Mouse (Mus musculus) cerebellum, adult 2 months (tissue): ENCODE results near the gene Spata18. TPM values are rescaled to one million over a fixed set of nuclear protein-coding genes. Genes with fewer than 3 reads are reported as not detected.

ENCODE experiments used
- DNase-seq, 2 experiments: peaks; one replicate each; pipeline ENCODE4 v3.0.0; 2021
- H3K27ac ChIP-seq: fragments of 200-500 bp; 2 replicates; pipeline ENCODE4 v1.5.1; 2012; ENCODE audit warnings: low read length, control low read depth, inconsistent platforms; ENCODE audit not compliant: insufficient read depth
- H3K27me3 ChIP-seq: fragments of 200-500 bp; 2 replicates; pipeline ENCODE4 v1.6.1; 2012; ENCODE audit warnings: inconsistent platforms, mild to moderate bottlenecking, low read length, moderate library complexity; ENCODE audit not compliant: control insufficient read depth, insufficient read depth
- H3K4me1 ChIP-seq: fragments of 200-500 bp; 2 replicates; pipeline ENCODE4 v1.6.1; 2011; ENCODE audit warnings: low read length; ENCODE audit not compliant: control insufficient read depth, insufficient read depth
- H3K4me3 ChIP-seq: fragments of 200-500 bp; replicated peaks from 2 replicates; pipeline ENCODE3; 2011; ENCODE audit warnings: mild to moderate bottlenecking, low read depth, low read length, control low read depth; ENCODE audit not compliant: insufficient read depth
- CTCF ChIP-seq: fragments of 200-500 bp; IDR thresholded peaks from 2 replicates; pipeline ENCODE4 v1.5.1; 2011; ENCODE audit warnings: low read depth, mild to moderate bottlenecking, control low read depth, low read length, moderate library complexity, borderline replicate concordance; ENCODE audit not compliant: insufficient read depth
- POLR2A ChIP-seq: fragments of 200-500 bp; IDR thresholded peaks from 2 replicates; pipeline ENCODE4 v1.6.1; 2011; ENCODE audit warnings: low read length, control low read depth, borderline replicate concordance; ENCODE audit not compliant: insufficient read depth
- WGBS: fragments of 180-500 bp; shearing (Covaris S2); methylation state at CpG from one replicate; pipeline ENCODE4 v1.1.7; 2018; 5-methylcytosine and 5-hydroxymethylcytosine counted together
- polyA plus RNA-seq: library from polyadenylated mRNA; depleted of rRNA; stranded (reverse); fragments of >200 nt; gene quantifications from 2 replicates; pipeline ENCODE4 v1.2.3, GENCODE M21; 2012

Spata18 gene
- polyA plus RNA-seq, 1 experiment = 0.26 TPM

GRCm38 (mm10) chr5:73625505-73625904 lies 25.7 kb upstream of the Spata18 start:
- no peak for DNase-seq
- Histone ChIP-seq H3K27me3 (no peaks in the 10 kb centered on the region), H3K4me3 (no peak overlapping the region), H3K4me1 (no peaks in the 10 kb centered on the region), H3K27ac (no peak overlapping the region)
- TF ChIP-seq CTCF = no peak
- TF ChIP-seq POLR2A = no peak
- WGBS = 69% methylated on average over 1 of the region's 1 CpGs

- H3K4me1 ChIP-seq = no peaks in the 10 kb centered on the region
- H3K27ac ChIP-seq = no peak overlapping the region
- H3K27me3 ChIP-seq = no peaks in the 10 kb centered on the region
- H3K4me3 ChIP-seq = no peak overlapping the region
- WGBS = 91% methylated on average over 7 of the region's 7 CpGs
- TF ChIP-seq CTCF (no peak), POLR2A (no peak)
- no peak for DNase-seq
Measured at GRCm38 (mm10) chr5:73626842-73627241, 24.3 kb upstream of the Spata18 start.

- H3K4me1 ChIP-seq = no peaks in the 10 kb centered on the region
- no peak for DNase-seq
- no peak overlapping the region for H3K27ac ChIP-seq
- no peak for TF ChIP-seq CTCF
- no peak for TF ChIP-seq POLR2A
- WGBS = 67% methylated on average over 4 of the region's 4 CpGs
- H3K27me3 ChIP-seq = no peaks in the 10 kb centered on the region
- H3K4me3 ChIP-seq = no peak overlapping the region
Measured at GRCm38 (mm10) chr5:73627559-73627958, 23.6 kb upstream of the Spata18 start.

- Histone ChIP-seq H3K4me3 (no peak overlapping the region), H3K27me3 (no peaks in the 10 kb centered on the region), H3K4me1 (no peaks in the 10 kb centered on the region), H3K27ac (no peak overlapping the region)
- 80% methylated on average over 15 of the region's 15 CpGs for WGBS
- TF ChIP-seq CTCF = no peak
- no peak for DNase-seq
Measured at GRCm38 (mm10) chr5:73627991-73628390, 23.2 kb upstream of the Spata18 start.

GRCm38 (mm10) chr5:73630141-73630540 lies 21.0 kb upstream of the Spata18 start:
- no peak for DNase-seq
- Histone ChIP-seq H3K27ac (no peak overlapping the region), H3K4me1 (no peaks in the 10 kb centered on the region), H3K4me3 (no peak overlapping the region), H3K27me3 (no peaks in the 10 kb centered on the region)
- TF ChIP-seq CTCF (no peak), POLR2A (no peak)
- WGBS = 86% methylated on average over 5 of the region's 5 CpGs

- Histone ChIP-seq H3K4me1 (no peaks in the 10 kb centered on the region), H3K27me3 (no peaks in the 10 kb centered on the region), H3K27ac (no peak overlapping the region), H3K4me3 (no peak overlapping the region)
- DNase-seq = no peak
- WGBS = 39% methylated on average over 10 of the region's 10 CpGs
- TF ChIP-seq POLR2A = no peak
- TF ChIP-seq CTCF = no peak
Measured at GRCm38 (mm10) chr5:73631001-73631558, 20.1 kb upstream of the Spata18 start.

GRCm38 (mm10) chr5:73632291-73632690 lies 18.9 kb upstream of the Spata18 start, which contains the start of gene Lrrc66:
Gene Lrrc66, minus strand, starts transcription at chr5:73632526.
- Histone ChIP-seq H3K4me1 (no peaks in the 10 kb centered on the region), H3K4me3 (no peak within 1 kb of the TSS), H3K27me3 (no peaks in the 10 kb centered on the region), H3K27ac (no peak within 1 kb of the TSS)
- WGBS = 85% methylated on average over 8 of the region's 8 CpGs
- no peak for TF ChIP-seq POLR2A
- no peak for TF ChIP-seq CTCF
- DNase-seq = no peak

GRCm38 (mm10) chr5:73633141-73633540 lies 18.0 kb upstream of the Spata18 start:
- H3K27me3 ChIP-seq = no peaks in the 10 kb centered on the region
- H3K4me1 ChIP-seq = no peaks in the 10 kb centered on the region
- no peak overlapping the region for H3K27ac ChIP-seq
- no peak overlapping the region for H3K4me3 ChIP-seq
- TF ChIP-seq POLR2A = no peak
- TF ChIP-seq CTCF = peak; percentile 76
- DNase-seq = peak; percentile 45 to 69
- WGBS = 46% methylated on average over 8 of the region's 8 CpGs
